Mouse (Mus musculus) CH12.LX (cell line): Measurements from ENCODE around the gene Ttc6. TPM values are rescaled to one million over a fixed set of nuclear protein-coding genes. Genes with fewer than 3 reads are reported as not detected.

Source experiments
- DNase-seq: peaks from one replicate; pipeline ENCODE4 v3.0.0-alpha.2; 2013; ENCODE audit errors: extremely low read depth
- H3K27ac ChIP-seq: 2 replicates; pipeline ENCODE4 v1.5.1; 2012; ENCODE audit warnings: low read depth, mild to moderate bottlenecking, control low read depth, moderate library complexity; ENCODE audit not compliant: insufficient read depth
- H3K27me3 ChIP-seq: replicated peaks from 2 replicates; pipeline ENCODE3; 2012; ENCODE audit warnings: inconsistent platforms
- H3K36me3 ChIP-seq, 2 experiments: replicated peaks in 1 of 2; 2 replicates each; pipeline versions ENCODE3 to v1.6.1; 2012; ENCODE audit warnings: inconsistent platforms in 1 of 2, low read length in 1 of 2, mild to moderate bottlenecking in 1 of 2, mixed read lengths in 1 of 2, moderate library complexity in 1 of 2; ENCODE audit not compliant: control insufficient read depth in 1 of 2, insufficient read depth in 1 of 2
- H3K4me1 ChIP-seq, 2 experiments: 2 replicates each; pipeline ENCODE4 v1.6.1; 2012; ENCODE audit warnings: inconsistent platforms in 1 of 2, moderate library complexity in 1 of 2; ENCODE audit not compliant: insufficient read depth in 2 of 2, control insufficient read depth in 1 of 2
- H3K4me2 ChIP-seq: 2 replicates; pipeline ENCODE4 v1.6.1; 2012; ENCODE audit warnings: low read depth, mild to moderate bottlenecking, control low read depth; ENCODE audit not compliant: poor library complexity, insufficient read depth, severe bottlenecking
- H3K4me3 ChIP-seq, 3 experiments: fragments of 150-350 bp in 1 of 3; sonication (generic) in 1 of 3; replicated peaks in 1 of 3; 2 replicates each; pipeline versions ENCODE3 to v1.5.1; 2011 to 2012; ENCODE audit warnings: low read depth in 2 of 3, low read length in 2 of 3, mild to moderate bottlenecking in 2 of 3, moderate library complexity in 2 of 3, control low read depth in 1 of 3, improper control_type of control experiment in 1 of 3, inconsistent platforms in 1 of 3, mixed read lengths in 1 of 3; ENCODE audit not compliant: poor library complexity in 1 of 3
- H3K79me2 ChIP-seq: replicated peaks from 2 replicates; pipeline ENCODE4 v1.6.1; 2012; ENCODE audit warnings: mild to moderate bottlenecking, moderate library complexity; ENCODE audit not compliant: control insufficient read depth, poor library complexity, insufficient read depth, severe bottlenecking; ENCODE audit errors: extremely low read depth
- H3K9ac ChIP-seq: 2 replicates; pipeline ENCODE4 v1.6.1; 2012; ENCODE audit warnings: low read depth, mild to moderate bottlenecking, control low read depth, moderate library complexity; ENCODE audit not compliant: insufficient read depth
- H3K9me3 ChIP-seq: replicated peaks from 2 replicates; pipeline ENCODE3; 2012; ENCODE audit warnings: low read length, inconsistent platforms, mixed read lengths
- BHLHE40 ChIP-seq: IDR thresholded peaks from 2 replicates; pipeline ENCODE4 v1.6.1; 2011; ENCODE audit warnings: mild to moderate bottlenecking, low read depth, low read length, improper control_type of control experiment
- CHD1 ChIP-seq: IDR thresholded peaks from 2 replicates; pipeline ENCODE4 v1.6.1; 2012; ENCODE audit warnings: low read depth, low read length, improper control_type of control experiment, inconsistent platforms
- CHD2 ChIP-seq: IDR thresholded peaks from 2 replicates; pipeline ENCODE4 v1.6.1; 2011; ENCODE audit warnings: low read length, improper control_type of control experiment
- E2F4 ChIP-seq: IDR thresholded peaks from 2 replicates; pipeline ENCODE4 v1.6.1; 2011; ENCODE audit warnings: low read depth, low read length, improper control_type of control experiment; ENCODE audit not compliant: insufficient replicate concordance
- GABPA ChIP-seq: IDR thresholded peaks from 2 replicates; pipeline ENCODE4 v1.6.1; 2012; ENCODE audit warnings: low read depth, low read length, improper control_type of control experiment, inconsistent platforms; ENCODE audit not compliant: insufficient replicate concordance
- HCFC1 ChIP-seq: IDR thresholded peaks from 2 replicates; pipeline ENCODE4 v1.6.1; 2012; ENCODE audit warnings: low read depth, mild to moderate bottlenecking, inconsistent platforms, low read length, improper control_type of control experiment
- KAT2A ChIP-seq: IDR thresholded peaks from 2 replicates; pipeline ENCODE4 v1.6.1; 2012; ENCODE audit warnings: low read length, improper control_type of control experiment, inconsistent platforms; ENCODE audit not compliant: insufficient replicate concordance
- MAZ ChIP-seq: IDR thresholded peaks from 2 replicates; pipeline ENCODE4 v1.6.1; 2012; ENCODE audit warnings: low read depth, mild to moderate bottlenecking, inconsistent platforms, low read length, improper control_type of control experiment, moderate library complexity
- MEF2A ChIP-seq: IDR thresholded peaks from 2 replicates; pipeline ENCODE4 v1.6.1; 2014; ENCODE audit warnings: low read depth, mild to moderate bottlenecking, inconsistent platforms, low read length, improper control_type of control experiment, borderline replicate concordance
- NRF1 ChIP-seq: IDR thresholded peaks from 2 replicates; pipeline ENCODE4 v1.6.1; 2014; ENCODE audit warnings: low read depth, mild to moderate bottlenecking, inconsistent platforms, low read length, improper control_type of control experiment, moderate library complexity
- POLR2A ChIP-seq: IDR thresholded peaks from 2 replicates; pipeline ENCODE4 v1.6.1; 2011; ENCODE audit warnings: low read depth, mild to moderate bottlenecking, improper control_type of control experiment, low read length
- POLR2AphosphoS2 ChIP-seq: IDR thresholded peaks from 2 replicates; pipeline ENCODE4 v1.6.1; 2011; ENCODE audit warnings: low read depth, low read length, improper control_type of control experiment
- RAD21 ChIP-seq: IDR thresholded peaks from 2 replicates; pipeline ENCODE4 v1.6.1; 2011; ENCODE audit warnings: low read depth, mild to moderate bottlenecking, low read length, improper control_type of control experiment, moderate library complexity
- SIN3A ChIP-seq: IDR thresholded peaks from 2 replicates; pipeline ENCODE4 v1.6.1; 2012; ENCODE audit warnings: low read length, improper control_type of control experiment, inconsistent platforms
- TCF12 ChIP-seq: IDR thresholded peaks from 2 replicates; pipeline ENCODE4 v1.6.1; 2014; ENCODE audit warnings: low read depth, mild to moderate bottlenecking, inconsistent platforms, low read length, improper control_type of control experiment
- USF1 ChIP-seq: IDR thresholded peaks from 2 replicates; pipeline ENCODE4 v1.6.1; 2014; ENCODE audit warnings: low read depth, mild to moderate bottlenecking, inconsistent platforms, low read length, improper control_type of control experiment
- ZKSCAN1 ChIP-seq: IDR thresholded peaks from 2 replicates; pipeline ENCODE4 v1.6.1; 2012; ENCODE audit warnings: low read depth, inconsistent platforms, low read length, improper control_type of control experiment, borderline replicate concordance
- ZNF384 ChIP-seq: IDR thresholded peaks from 2 replicates; pipeline ENCODE4 v1.6.1; 2012; ENCODE audit warnings: low read depth, low read length, improper control_type of control experiment, inconsistent platforms
- dilution Hi-C: fragments of 300-500 bp; cut with MboI; formaldehyde crosslinking; loops from 2 replicates; pipeline ENCODE4 v1.14.3; 2020; ENCODE audit warnings: low sequenced_read_pairs; ENCODE audit not compliant: extremely low pct_unique_long_range_greater_than_20kb, extremely low pct_ligation_motif_present
- in situ Hi-C: fragments of 300-500 bp; cut with MboI; formaldehyde crosslinking; loops from 3 replicates; pipeline ENCODE4 v1.14.3; 2019; ENCODE audit warnings: low sequenced_read_pairs, low pct_ligation_motif_present, low pct_unique_long_range_greater_than_20kb, mixed read lengths
- polyA plus RNA-seq: library from polyadenylated mRNA; unstranded; fragments of >175 nt; gene quantifications from 2 replicates; pipeline ENCODE4 v1.2.1, GENCODE M21; 2012; ENCODE audit warnings: low read depth; ENCODE audit not compliant: insufficient read length
- total RNA-seq, 2 experiments: library from RNA; depleted of rRNA; stranded (reverse); fragments of 300-350 nt in 1 of 2; fragments of >200 nt in 1 of 2; gene quantifications; 2 replicates each; pipeline ENCODE4 v1.2.3; 2012 to 2014

The Ttc6 gene
- total and polyA plus RNA-seq, 3 experiments, result not detected

- Histone ChIP-seq H3K79me2 (no peaks in the 10 kb centered on the region), H3K27ac (no peak overlapping the region), H3K9me3 (no peaks in the 10 kb centered on the region), H3K9ac (no peak overlapping the region), H3K36me3 (no peaks in the 10 kb centered on the region), H3K27me3 (no peaks in the 10 kb centered on the region), H3K4me2 (no peak overlapping the region), H3K4me1 (no peaks in the 10 kb centered on the region), H3K4me3 (no peak overlapping the region)
- no peak for DNase-seq
- TF ChIP-seq GABPA (no peak), MEF2A (no peak), MAZ (no peak), NRF1 (no peak), RAD21 (no peak), HCFC1 (no peak), E2F4 (no peak), ZNF384 (no peak), POLR2A (no peak), ZKSCAN1 (no peak), TCF12 (no peak), USF1 (no peak)
- dilution Hi-C loops (no loop called here), in situ Hi-C loops (no loop called here)
Observed at GRCm38 (mm10) chr12:57550881-57551280, 13.0 kb upstream of the Ttc6 start.

DNA sequence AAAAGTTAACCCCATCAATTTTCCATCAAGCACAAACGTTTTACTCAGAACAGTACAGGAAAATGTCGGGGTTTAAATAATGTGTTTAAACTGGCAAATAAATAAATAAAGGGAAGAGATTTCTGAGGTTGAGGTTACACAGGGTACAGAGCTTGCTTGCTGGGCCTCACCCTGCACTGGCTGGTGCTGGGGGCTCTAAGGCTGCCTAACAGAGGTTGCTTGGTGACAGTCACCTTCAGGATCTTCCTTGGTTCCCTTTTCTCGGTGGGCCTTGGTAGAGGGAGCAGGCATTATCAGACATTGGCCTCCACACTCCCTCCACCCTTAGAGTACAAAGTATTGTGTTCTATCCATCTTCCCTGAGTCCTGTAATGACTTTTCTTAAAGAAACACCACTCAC, 11.6 kb upstream of the Ttc6 start:
- TF ChIP-seq MAZ (no peak), CHD2 (no peak)

DNA sequence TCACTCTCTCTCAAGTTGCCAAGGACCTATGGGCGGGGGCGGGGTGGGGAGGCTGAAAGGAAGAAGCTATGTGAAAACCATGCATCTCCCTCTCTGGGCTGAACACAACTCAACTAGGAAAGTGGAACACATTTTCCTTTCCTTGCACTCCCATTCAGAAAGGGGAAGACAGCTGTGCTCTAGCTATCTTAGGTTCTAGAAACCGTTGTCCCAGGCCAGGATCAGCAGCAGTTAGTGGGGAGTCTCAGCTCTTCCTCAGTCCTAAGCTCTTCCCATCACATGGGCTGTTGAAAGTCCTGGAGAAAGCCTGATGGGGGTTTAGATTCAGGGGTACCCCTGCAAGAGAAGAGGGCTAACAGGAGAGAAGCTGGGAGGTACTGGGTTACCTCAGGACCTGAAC, 9.8 kb upstream of the Ttc6 start:
- H3K4me3 ChIP-seq, result no peak overlapping the region
- H3K4me2 ChIP-seq, result no peak overlapping the region
- in situ Hi-C loops, result no loop called here
- no peaks in the 10 kb centered on the region for H3K79me2 ChIP-seq
- H3K27me3 ChIP-seq, result no peaks in the 10 kb centered on the region
- TF ChIP-seq KAT2A, result no peak
- TF ChIP-seq BHLHE40, result no peak
- no peak for TF ChIP-seq SIN3A
- TF ChIP-seq RAD21, result no peak
- no peak for TF ChIP-seq USF1
- no peak for TF ChIP-seq ZNF384
- no peak for TF ChIP-seq CHD1
- TF ChIP-seq POLR2AphosphoS2, result no peak
- TF ChIP-seq, all 38 proteins: peak for 0
- H3K4me1 ChIP-seq, result no peaks in the 10 kb centered on the region
- H3K9ac ChIP-seq, result no peak overlapping the region
- H3K9me3 ChIP-seq, result no peaks in the 10 kb centered on the region
- dilution Hi-C loops, result no loop called here
- no peak overlapping the region for H3K27ac ChIP-seq
- no peak for DNase-seq
- no peaks in the 10 kb centered on the region for H3K36me3 ChIP-seq

More for the DNA sequence above, 11.6 kb upstream of the Ttc6 start:
- Histone ChIP-seq H3K27me3 (no peaks in the 10 kb centered on the region), H3K36me3 (no peaks in the 10 kb centered on the region), H3K27ac (no peak overlapping the region), H3K9me3 (no peaks in the 10 kb centered on the region), H3K79me2 (no peaks in the 10 kb centered on the region), H3K4me3 (no peak overlapping the region), H3K9ac (no peak overlapping the region), H3K4me1 (no peaks in the 10 kb centered on the region), H3K4me2 (no peak overlapping the region)
- dilution Hi-C loops, result no loop called here
- in situ Hi-C loops, result no loop called here
- DNase-seq, result no peak
